Comparison of ENCODE assay signal across 8 mouse cellular contexts in the genomic region with DNA sequence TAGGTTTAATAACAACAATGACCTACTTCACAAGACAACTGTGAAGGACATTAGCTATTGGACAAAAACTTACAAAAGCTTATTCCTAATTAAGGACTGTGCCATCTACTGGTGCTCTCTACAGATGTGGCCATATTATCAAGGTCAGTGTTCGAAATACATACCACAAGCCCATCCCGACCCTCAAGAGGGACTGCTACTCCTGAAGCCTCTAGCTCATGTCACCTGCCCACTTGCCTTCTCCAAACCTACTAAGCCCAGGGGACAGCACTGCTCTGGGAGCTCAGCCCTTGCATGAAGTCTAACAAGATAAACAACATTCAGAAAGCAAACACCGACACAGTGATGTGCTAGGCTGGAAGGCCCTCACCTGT.
A peak's percentile ranks its signal among the peaks of the same experiment; 100 is the strongest.
DNase-seq lines count a peak whose midpoint lies in the region; ATAC-seq and TF ChIP-seq lines count a peak whose summit lies in the region.

No protein-coding gene starts in this region.

- no peaks in the 10 kb centered on the region for H3K27me3 ChIP-seq in heart, embryonic 13.5 days (replicated peaks)
- H3K27me3 ChIP-seq in embryonic facial prominence, embryonic 10.5 days (replicated peaks; ENCODE audit: low read depth, poor library complexity, severe bottlenecking) = no peaks in the 10 kb centered on the region
- no peaks in the 10 kb centered on the region for H3K27me3 ChIP-seq in hindbrain, embryonic 15.5 days
- H3K27me3 ChIP-seq in liver, postnatal 0 days (ENCODE audit: insufficient read depth, low read length) = no peaks in the 10 kb centered on the region

- peak overlapping the region; percentile 58 for H3K4me2 ChIP-seq in heart, embryonic 13.5 days
- H3K4me2 ChIP-seq in hindbrain, embryonic 15.5 days = no peak overlapping the region
- peak overlapping the region; percentile 63 for H3K4me2 ChIP-seq in liver, postnatal 0 days (ENCODE audit: low read depth, low read length)

- no peak for TF ChIP-seq CTCF in liver, postnatal 0 days (IDR thresholded peaks at IDR 0.05; ENCODE audit: low read depth)

- peak overlapping the region; percentile 77 for H3K9ac ChIP-seq in heart, embryonic 13.5 days
- H3K9ac ChIP-seq in hindbrain, embryonic 15.5 days = no peak overlapping the region
- H3K9ac ChIP-seq in liver, postnatal 0 days (replicated peaks) = 0 out of 2 replicates have a peak overlapping the region, but pooled peaks have one; percentile 1

- no peak for DNase-seq in heart, adult 18-20 months
- DNase-seq in embryonic facial prominence, embryonic 10.5 days (ENCODE audit: low spot score) = no peak
- no peak for DNase-seq in liver, postnatal 0 days
- no peak for DNase-seq in adrenal gland, postnatal 25 days
- no peak for DNase-seq in right cerebral cortex, postnatal 4 days
- no peak for DNase-seq in thymus, postnatal 4 days

- peaks cover 76% of the 10 kb centered on the region for H3K4me1 ChIP-seq in heart, embryonic 13.5 days
- H3K4me1 ChIP-seq in embryonic facial prominence, embryonic 10.5 days = peaks cover 52% of the 10 kb centered on the region
- H3K4me1 ChIP-seq in hindbrain, embryonic 15.5 days (replicated peaks) = peaks cover 27% of the 10 kb centered on the region
- H3K4me1 ChIP-seq in liver, postnatal 0 days (ENCODE audit: insufficient read depth) = peaks cover 15% of the 10 kb centered on the region

- H3K36me3 ChIP-seq in heart, embryonic 13.5 days = no peaks in the 10 kb centered on the region
- no peaks in the 10 kb centered on the region; the same call in 1 of the 2 replicates for H3K36me3 ChIP-seq in embryonic facial prominence, embryonic 10.5 days (replicated peaks)
- H3K36me3 ChIP-seq in hindbrain, embryonic 15.5 days = no peaks in the 10 kb centered on the region
- no peaks in the 10 kb centered on the region for H3K36me3 ChIP-seq in liver, postnatal 0 days (replicated peaks; ENCODE audit: insufficient read depth, low read length)

- 44% methylated on average over 3 of the region's 3 CpGs for WGBS in heart, embryonic 13.5 days
- WGBS in embryonic facial prominence, embryonic 10.5 days = 81% methylated on average over 3 of the region's 3 CpGs
- WGBS in hindbrain, embryonic 15.5 days = 77% methylated on average over 3 of the region's 3 CpGs
- 62% methylated on average over 3 of the region's 3 CpGs for WGBS in liver, postnatal 0 days (ENCODE audit: insufficient replicate concordance)

- no peak for ATAC-seq in heart, embryonic 13.5 days (ENCODE audit: extremely low read depth, insufficient number of reproducible peaks, low FRiP score, low TSS enrichment)
- no peak for ATAC-seq in hindbrain, embryonic 15.5 days (ENCODE audit: low FRiP score, low read depth)
- ATAC-seq in liver, postnatal 0 days = no peak

- no peaks in the 10 kb centered on the region for H3K9me3 ChIP-seq in heart, embryonic 13.5 days
- no peaks in the 10 kb centered on the region for H3K9me3 ChIP-seq in embryonic facial prominence, embryonic 10.5 days
- no peaks in the 10 kb centered on the region for H3K9me3 ChIP-seq in hindbrain, embryonic 15.5 days
- no peaks in the 10 kb centered on the region for H3K9me3 ChIP-seq in liver, postnatal 0 days (ENCODE audit: low read length)

- peak overlapping the region; percentile 97 for H3K27ac ChIP-seq in heart, embryonic 13.5 days (replicated peaks)
- H3K27ac ChIP-seq in embryonic facial prominence, embryonic 10.5 days (replicated peaks) = peak overlapping the region; percentile 30
- H3K27ac ChIP-seq in hindbrain, embryonic 15.5 days (replicated peaks) = peak overlapping the region; percentile 45
- H3K27ac ChIP-seq in liver, postnatal 0 days (ENCODE audit: low read depth) = peak overlapping the region; percentile 75

- no peak for TF ChIP-seq EP300 in liver, postnatal 0 days (IDR thresholded peaks at IDR 0.05; ENCODE audit: low read depth)

- peak overlapping the region; percentile 39 for H3K4me3 ChIP-seq in heart, embryonic 13.5 days
- no peak overlapping the region for H3K4me3 ChIP-seq in embryonic facial prominence, embryonic 10.5 days
- no peak overlapping the region for H3K4me3 ChIP-seq in hindbrain, embryonic 15.5 days
- H3K4me3 ChIP-seq in liver, postnatal 0 days (ENCODE audit: low read depth, low read length) = peak overlapping the region; percentile 22; the same call in 1 of the 2 replicates

Comparison
In these comparisons a context has a peak if more than half of its experiments do, and no peak if none do; other contexts are left out.
1. H3K27ac ChIP-seq: peak in every context shown above with its lines; median percentile 97 in heart, embryonic 13.5 days; 75 in liver, postnatal 0 days; 45 in hindbrain, embryonic 15.5 days; 30 in embryonic facial prominence, embryonic 10.5 days.
2. H3K4me3 ChIP-seq: peak in heart, embryonic 13.5 days (single experiment) and liver, postnatal 0 days (single experiment); none in embryonic facial prominence, embryonic 10.5 days (single experiment) and hindbrain, embryonic 15.5 days (single experiment).